Mouse (Mus musculus) spleen, adult 2 months (tissue): ENCODE data around the gene Grin2b.

Experiments
- CTCF ChIP-seq: fragments of 200-500 bp; IDR thresholded peaks from 2 replicates; pipeline ENCODE4 v1.5.1; 2011; ENCODE audit warnings: mild to moderate bottlenecking, inconsistent platforms; ENCODE audit not compliant: insufficient read depth, insufficient read length, insufficient replicate concordance; ENCODE audit errors: extremely low read depth
- POLR2A ChIP-seq: fragments of 200-500 bp; IDR thresholded peaks from 2 replicates; pipeline ENCODE4 v1.6.1; 2011; ENCODE audit warnings: low read depth, low read length, inconsistent platforms

- TF ChIP-seq CTCF (no peak), POLR2A (no peak)
Measured at GRCm38 (mm10) chr6:136122593-136122992, 50.7 kb downstream of the Grin2b start.
